Mouse (Mus musculus) CH12.LX (cell line): ENCODE measurements around the gene Ncl.

ENCODE experiments used
- CHD1 ChIP-seq: IDR thresholded peaks from 2 replicates; pipeline ENCODE4 v1.6.1; 2012; ENCODE audit warnings: low read depth, low read length, improper control_type of control experiment, inconsistent platforms
- CTCF ChIP-seq, 2 experiments: IDR thresholded peaks in 1 of 2; conservative IDR thresholded peaks in 1 of 2; 2 replicates each; pipeline ENCODE4 v1.5.1; 2011 to 2012; ENCODE audit warnings: low read depth in 2 of 2, low read length in 2 of 2, improper control_type of control experiment in 1 of 2, inconsistent platforms in 1 of 2, mild to moderate bottlenecking in 1 of 2, moderate library complexity in 1 of 2
- ETS1 ChIP-seq: conservative IDR thresholded peaks from 2 replicates; pipeline ENCODE4 v1.6.1; 2012; ENCODE audit warnings: low read depth, mild to moderate bottlenecking, inconsistent platforms, low read length, improper control_type of control experiment, moderate library complexity
- POLR2A ChIP-seq: IDR thresholded peaks from 2 replicates; pipeline ENCODE4 v1.6.1; 2011; ENCODE audit warnings: low read depth, mild to moderate bottlenecking, improper control_type of control experiment, low read length
- RCOR1 ChIP-seq: conservative IDR thresholded peaks from 2 replicates; pipeline ENCODE4 v1.6.1; 2012; ENCODE audit warnings: low read depth, mild to moderate bottlenecking, inconsistent platforms, low read length, improper control_type of control experiment
- ZNF384 ChIP-seq: IDR thresholded peaks from 2 replicates; pipeline ENCODE4 v1.6.1; 2012; ENCODE audit warnings: low read depth, low read length, improper control_type of control experiment, inconsistent platforms

DNA sequence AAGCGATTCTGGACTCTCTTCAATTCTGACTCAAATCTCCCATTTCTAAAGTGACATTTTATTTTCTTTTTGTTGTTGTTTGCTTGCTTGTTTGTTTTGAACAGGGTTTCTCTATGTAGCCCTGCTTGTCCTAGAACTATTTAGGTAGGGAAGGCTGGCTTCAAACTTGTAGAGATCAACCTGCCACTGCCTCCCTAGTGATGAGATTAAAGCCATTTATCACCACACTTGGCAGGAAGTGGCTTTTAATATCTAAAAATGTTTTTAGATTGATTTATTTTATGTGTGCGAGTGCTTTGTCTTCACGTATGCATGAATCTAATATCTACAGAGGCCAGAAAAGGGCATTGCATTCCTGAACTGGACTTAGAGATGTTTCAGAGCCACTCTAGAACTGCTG lies 34.0 kb upstream of the Ncl start:
- TF ChIP-seq CHD1 (no peak), ETS1 (no peak), CTCF (conservative IDR thresholded peaks at IDR 0.05 in 1 of 2, IDR thresholded peaks at IDR 0.05 in 1 of 2; ENCODE audit: low read depth in 2 of 2, low read length in 2 of 2) (no peak), ZNF384 (no peak), POLR2A (no peak), RCOR1 (no peak)
